Mouse (Mus musculus): ENCODE measurements around the gene Gm20388. TPM values are rescaled to one million over a fixed set of nuclear protein-coding genes. Genes with fewer than 3 reads are reported as not detected.

The Gm20388 gene
- polyA plus RNA-seq, 1 experiment from 2014 or later = 12.4 TPM

DNA sequence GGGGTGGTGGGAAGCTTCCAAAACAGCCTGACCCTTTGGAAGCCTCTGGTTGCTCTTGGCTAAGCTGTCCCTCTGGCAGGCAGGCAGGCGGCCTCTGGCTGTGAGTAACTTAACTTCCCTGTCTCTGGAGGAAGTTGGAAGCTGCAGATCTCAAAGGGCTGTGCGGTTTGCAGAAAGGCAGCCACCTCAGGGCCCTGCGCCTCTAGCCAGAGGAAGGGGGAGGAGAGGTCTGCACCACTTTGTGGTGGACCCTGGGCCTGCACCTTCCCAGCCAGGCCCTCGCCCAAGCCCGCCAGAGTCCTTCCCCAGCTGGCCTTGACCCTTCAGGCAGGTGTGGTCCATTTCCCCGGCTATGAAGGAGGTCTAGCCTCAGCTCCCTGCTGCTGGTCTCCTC lies 628.7 kb downstream of the Gm20388 start:
- H3K4me3 ChIP-seq (ENCODE audit: low read length) = no peak overlapping the region; the same call in 1 of the 2 replicates
- H3K27me3 ChIP-seq (replicated peaks; ENCODE audit: control insufficient read depth, insufficient read depth, low read length) = no peaks in the 10 kb centered on the region
- H3K27ac ChIP-seq (ENCODE audit: low read depth, low read length) = peak overlapping the region; percentile 94
- no peaks in the 10 kb centered on the region for H3K9me3 ChIP-seq (ENCODE audit: control insufficient read depth, low read length)
- WGBS = 21% methylated on average over 6 of the region's 6 CpGs
- H3K4me2 ChIP-seq (ENCODE audit: low read length) = peak overlapping the region; percentile 97
- ATAC-seq = no peak
- H3K36me3 ChIP-seq (ENCODE audit: control insufficient read depth, insufficient read depth, low read length) = no peaks in the 10 kb centered on the region
- H3K4me1 ChIP-seq (ENCODE audit: control insufficient read depth, insufficient read depth, low read depth, low read length) = peaks cover 68% of the 10 kb centered on the region
- peak overlapping the region; percentile 15 for H3K9ac ChIP-seq (ENCODE audit: low read depth, low read length)

DNA sequence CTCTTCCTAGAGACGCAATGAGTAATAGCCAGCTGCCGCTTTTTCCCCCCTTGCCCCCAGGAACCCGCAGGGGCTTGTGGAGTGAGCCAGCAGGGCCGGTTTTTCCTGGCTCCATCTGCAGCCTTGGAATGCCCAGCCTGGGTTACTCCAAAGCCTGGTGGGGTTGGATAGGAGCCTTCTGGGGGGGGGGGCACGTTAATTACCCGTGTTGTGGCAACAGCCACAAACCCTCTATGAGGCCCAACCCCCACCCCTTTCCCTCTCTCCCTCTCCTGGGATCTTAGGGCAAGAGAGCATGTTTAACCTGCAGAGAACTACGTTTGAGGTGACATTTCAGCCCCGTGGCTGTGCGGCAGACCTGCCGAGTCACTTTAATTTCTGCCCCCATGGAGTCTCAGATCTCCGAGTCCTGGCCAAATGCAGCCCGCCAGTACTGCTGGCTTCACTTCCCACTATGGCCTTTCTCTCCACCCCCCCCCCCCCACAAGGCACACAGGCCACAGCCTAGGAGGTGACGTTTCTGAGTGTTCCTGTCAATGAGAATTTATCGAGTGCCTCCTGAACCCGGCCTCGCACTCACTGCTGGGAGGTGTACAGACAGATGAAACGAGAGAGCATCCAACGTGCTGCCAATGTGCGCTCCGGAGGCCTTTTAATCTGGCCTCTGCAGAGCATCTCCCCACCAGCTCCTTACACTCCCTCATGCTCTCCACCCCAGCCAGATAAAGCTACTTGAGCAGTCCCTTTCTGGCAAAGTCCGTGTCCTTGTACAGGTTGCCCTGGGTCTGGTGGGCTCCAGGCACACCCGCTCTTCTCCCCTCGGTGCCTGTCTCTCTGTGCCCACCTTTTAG lies 629.4 kb downstream of the Gm20388 start:
- ATAC-seq = no peak
- Histone ChIP-seq H3K27me3 (replicated peaks; ENCODE audit: control insufficient read depth, insufficient read depth, low read length) (no peaks in the 10 kb centered on the region), H3K9me3 (ENCODE audit: control insufficient read depth, low read length) (no peaks in the 10 kb centered on the region), H3K4me3 (ENCODE audit: low read length) (no peak overlapping the region), H3K36me3 (ENCODE audit: control insufficient read depth, insufficient read depth, low read length) (no peaks in the 10 kb centered on the region), H3K9ac (ENCODE audit: low read depth, low read length) (peak overlapping the region; percentile 38), H3K4me2 (ENCODE audit: low read length) (peak overlapping the region; percentile 97), H3K27ac (ENCODE audit: low read depth, low read length) (peak overlapping the region; percentile 94), H3K4me1 (ENCODE audit: control insufficient read depth, insufficient read depth, low read depth, low read length) (peaks cover 64% of the 10 kb centered on the region)
- WGBS = 24% methylated on average over 23 of the region's 23 CpGs

DNA sequence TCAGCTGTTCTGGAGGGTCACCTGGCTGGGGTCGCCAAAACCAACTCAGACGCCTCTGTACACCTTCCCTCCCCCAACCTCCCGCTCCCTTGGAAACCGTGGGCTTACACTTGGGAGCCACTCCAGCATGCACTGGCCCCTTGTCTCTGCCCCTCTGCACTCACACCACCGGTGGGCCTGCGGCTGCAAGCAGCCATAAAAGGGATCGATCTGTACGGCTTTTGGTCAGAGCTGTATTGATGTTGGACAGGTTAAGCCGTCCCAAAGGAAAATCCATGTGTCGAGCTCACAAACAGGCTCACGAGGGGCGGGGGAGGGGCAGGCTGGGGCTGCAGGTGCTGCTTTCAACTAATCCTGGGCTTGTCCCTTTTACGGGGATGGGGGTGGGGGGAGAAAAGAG lies 632.4 kb downstream of the Gm20388 start:
- Histone ChIP-seq H3K4me2 (ENCODE audit: low read length) (no peak overlapping the region), H3K4me1 (ENCODE audit: control insufficient read depth, insufficient read depth, low read depth, low read length) (peaks cover 47% of the 10 kb centered on the region)
- WGBS = 16% methylated on average over 13 of the region's 13 CpGs

DNA sequence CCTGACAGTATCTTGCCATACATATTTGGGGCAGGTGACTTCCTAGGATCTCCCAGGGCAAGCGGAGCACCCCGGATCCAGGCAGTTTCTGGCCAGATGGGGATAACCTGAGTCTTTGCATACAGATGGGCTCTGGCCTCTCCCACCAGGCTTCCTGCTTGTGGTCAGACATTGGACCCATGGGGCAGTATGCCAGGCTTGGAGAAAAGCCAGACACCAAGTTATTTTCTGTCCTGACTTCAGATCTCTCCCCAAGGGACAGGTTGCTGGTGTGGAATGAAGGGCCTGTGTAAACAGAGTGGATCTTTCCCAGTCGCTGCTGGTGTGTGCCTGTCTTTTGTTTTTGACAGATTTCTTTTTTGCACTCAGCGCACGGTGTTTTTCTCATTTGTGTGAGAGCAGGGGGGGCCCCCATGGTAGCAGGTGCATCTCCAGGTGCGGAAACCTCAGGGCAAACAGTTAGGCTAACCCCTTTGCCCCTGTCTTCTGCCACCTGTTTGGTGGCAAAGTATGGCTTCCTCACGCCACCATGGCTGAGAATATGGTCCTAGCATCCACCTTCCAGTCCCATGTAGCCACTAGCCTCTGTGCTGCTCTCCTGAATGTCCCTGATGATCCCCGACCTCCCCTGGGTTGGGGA lies 632.9 kb downstream of the Gm20388 start:
- Histone ChIP-seq H3K9ac (ENCODE audit: low read depth, low read length) (no peak overlapping the region; the same call in 1 of the 2 replicates), H3K27ac (ENCODE audit: low read depth, low read length) (no peak overlapping the region), H3K27me3 (replicated peaks; ENCODE audit: control insufficient read depth, insufficient read depth, low read length) (no peaks in the 10 kb centered on the region), H3K4me1 (ENCODE audit: control insufficient read depth, insufficient read depth, low read depth, low read length) (peaks cover 47% of the 10 kb centered on the region), H3K9me3 (ENCODE audit: control insufficient read depth, low read length) (no peaks in the 10 kb centered on the region), H3K4me2 (ENCODE audit: low read length) (no peak overlapping the region), H3K36me3 (ENCODE audit: control insufficient read depth, insufficient read depth, low read length) (no peaks in the 10 kb centered on the region), H3K4me3 (ENCODE audit: low read length) (no peak overlapping the region)
- WGBS = 55% methylated on average over 8 of the region's 8 CpGs
- ATAC-seq = no peak

More for the DNA sequence above, 632.4 kb downstream of the Gm20388 start:
- ATAC-seq = no peak
- no peaks in the 10 kb centered on the region for H3K9me3 ChIP-seq (ENCODE audit: control insufficient read depth, low read length)
- peak overlapping the region; percentile 38 for H3K9ac ChIP-seq (ENCODE audit: low read depth, low read length)
- no peak overlapping the region for H3K4me3 ChIP-seq (ENCODE audit: low read length)
- no peaks in the 10 kb centered on the region for H3K27me3 ChIP-seq (replicated peaks; ENCODE audit: control insufficient read depth, insufficient read depth, low read length)
- H3K27ac ChIP-seq (ENCODE audit: low read depth, low read length) = no peak overlapping the region
- H3K36me3 ChIP-seq (ENCODE audit: control insufficient read depth, insufficient read depth, low read length) = no peaks in the 10 kb centered on the region

DNA sequence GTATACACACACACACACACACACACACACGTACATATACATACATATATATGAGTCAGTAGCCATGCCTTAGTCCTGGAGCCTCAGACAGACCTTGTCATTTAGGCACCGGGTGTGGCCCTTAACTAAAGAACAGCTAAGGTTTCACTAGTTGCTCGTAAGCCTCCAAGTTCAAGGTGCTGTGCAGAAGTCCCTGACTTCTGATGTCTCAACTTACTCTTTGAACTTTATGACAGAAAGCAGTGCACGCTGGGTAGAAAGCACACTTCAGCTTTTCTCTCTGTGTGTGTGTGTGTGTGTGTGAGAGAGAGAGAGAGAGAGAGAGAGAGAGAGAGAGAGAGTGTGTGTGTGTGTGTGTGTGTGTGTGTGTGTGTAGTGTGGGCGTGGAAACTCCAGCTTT lies 633.5 kb downstream of the Gm20388 start:
- no peak overlapping the region for H3K9ac ChIP-seq (ENCODE audit: low read depth, low read length)
- no peak overlapping the region for H3K4me3 ChIP-seq (ENCODE audit: low read length)
- H3K36me3 ChIP-seq (ENCODE audit: control insufficient read depth, insufficient read depth, low read length) = no peaks in the 10 kb centered on the region
- H3K4me2 ChIP-seq (ENCODE audit: low read length) = no peak overlapping the region
- WGBS = 88% methylated on average over 5 of the region's 5 CpGs
- H3K27ac ChIP-seq (ENCODE audit: low read depth, low read length) = no peak overlapping the region
- H3K4me1 ChIP-seq (ENCODE audit: control insufficient read depth, insufficient read depth, low read depth, low read length) = peaks cover 47% of the 10 kb centered on the region
- H3K9me3 ChIP-seq (ENCODE audit: control insufficient read depth, low read length) = no peaks in the 10 kb centered on the region
- no peak for ATAC-seq
- no peaks in the 10 kb centered on the region for H3K27me3 ChIP-seq (replicated peaks; ENCODE audit: control insufficient read depth, insufficient read depth, low read length)

DNA sequence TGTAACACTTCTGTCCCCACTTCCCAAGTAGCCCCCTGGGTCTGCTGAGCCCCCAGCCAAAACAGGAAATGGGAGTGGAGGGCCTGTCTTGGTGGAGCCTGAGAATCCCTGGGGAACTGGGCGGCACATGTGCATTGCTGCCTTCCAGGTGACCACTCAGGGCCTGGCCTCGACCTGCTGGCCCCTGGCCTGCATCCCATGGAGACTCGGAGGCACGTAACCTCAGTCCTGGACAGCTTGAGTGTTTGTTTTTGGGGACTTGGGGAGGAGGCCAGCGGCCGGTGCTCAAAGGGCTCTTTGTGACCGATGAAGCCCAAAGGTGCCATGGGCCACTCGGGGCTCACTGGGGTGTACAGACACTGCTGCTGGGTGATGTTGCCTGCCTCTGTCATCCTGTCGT lies 636.9 kb downstream of the Gm20388 start:
- H3K27me3 ChIP-seq (replicated peaks; ENCODE audit: control insufficient read depth, insufficient read depth, low read length) = no peaks in the 10 kb centered on the region
- H3K36me3 ChIP-seq (ENCODE audit: control insufficient read depth, insufficient read depth, low read length) = no peaks in the 10 kb centered on the region
- ATAC-seq = no peak
- H3K4me1 ChIP-seq (ENCODE audit: control insufficient read depth, insufficient read depth, low read depth, low read length) = peaks cover 63% of the 10 kb centered on the region
- 68% methylated on average over 9 of the region's 9 CpGs for WGBS
- H3K9me3 ChIP-seq (ENCODE audit: control insufficient read depth, low read length) = no peaks in the 10 kb centered on the region
- no peak overlapping the region for H3K4me3 ChIP-seq (ENCODE audit: low read length)
- H3K9ac ChIP-seq (ENCODE audit: low read depth, low read length) = no peak overlapping the region
- no peak overlapping the region for H3K27ac ChIP-seq (ENCODE audit: low read depth, low read length)
- H3K4me2 ChIP-seq (ENCODE audit: low read length) = no peak overlapping the region

DNA sequence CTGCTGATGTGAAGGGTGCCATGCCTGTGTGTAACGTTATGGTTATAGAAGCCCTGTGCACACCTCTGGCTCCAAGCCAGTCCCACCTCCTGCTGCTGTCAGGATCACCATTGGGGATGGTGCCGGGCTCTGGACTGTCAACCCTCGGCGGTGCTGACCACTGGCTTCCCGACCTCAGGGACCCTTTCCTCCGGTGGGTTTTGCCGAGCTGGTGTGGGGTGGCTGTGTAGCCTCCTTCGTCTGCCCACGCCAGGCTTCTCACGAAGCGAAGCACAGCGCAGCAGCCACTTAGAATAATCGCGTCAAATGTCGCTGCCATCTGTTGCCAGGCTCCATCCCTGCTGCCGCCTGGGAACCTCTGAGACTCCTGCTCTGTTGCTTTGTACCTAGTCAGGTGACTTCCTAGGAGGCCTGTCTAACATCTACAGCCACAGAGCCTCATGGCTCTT lies 637.7 kb downstream of the Gm20388 start:
- peak overlapping the region; percentile 19 for H3K27ac ChIP-seq (ENCODE audit: low read depth, low read length)
- no peak for ATAC-seq
- H3K4me1 ChIP-seq (ENCODE audit: control insufficient read depth, insufficient read depth, low read depth, low read length) = peaks cover 61% of the 10 kb centered on the region
- H3K27me3 ChIP-seq (replicated peaks; ENCODE audit: control insufficient read depth, insufficient read depth, low read length) = no peaks in the 10 kb centered on the region
- no peak overlapping the region for H3K4me3 ChIP-seq (ENCODE audit: low read length)
- no peaks in the 10 kb centered on the region for H3K36me3 ChIP-seq (ENCODE audit: control insufficient read depth, insufficient read depth, low read length)
- H3K9ac ChIP-seq (ENCODE audit: low read depth, low read length) = peak overlapping the region; percentile 3; the same call in 1 of the 2 replicates
- H3K9me3 ChIP-seq (ENCODE audit: control insufficient read depth, low read length) = no peaks in the 10 kb centered on the region
- 19% methylated on average over 16 of the region's 16 CpGs for WGBS
- peak overlapping the region; percentile 9; the same call in 1 of the 2 replicates for H3K4me2 ChIP-seq (ENCODE audit: low read length)

DNA sequence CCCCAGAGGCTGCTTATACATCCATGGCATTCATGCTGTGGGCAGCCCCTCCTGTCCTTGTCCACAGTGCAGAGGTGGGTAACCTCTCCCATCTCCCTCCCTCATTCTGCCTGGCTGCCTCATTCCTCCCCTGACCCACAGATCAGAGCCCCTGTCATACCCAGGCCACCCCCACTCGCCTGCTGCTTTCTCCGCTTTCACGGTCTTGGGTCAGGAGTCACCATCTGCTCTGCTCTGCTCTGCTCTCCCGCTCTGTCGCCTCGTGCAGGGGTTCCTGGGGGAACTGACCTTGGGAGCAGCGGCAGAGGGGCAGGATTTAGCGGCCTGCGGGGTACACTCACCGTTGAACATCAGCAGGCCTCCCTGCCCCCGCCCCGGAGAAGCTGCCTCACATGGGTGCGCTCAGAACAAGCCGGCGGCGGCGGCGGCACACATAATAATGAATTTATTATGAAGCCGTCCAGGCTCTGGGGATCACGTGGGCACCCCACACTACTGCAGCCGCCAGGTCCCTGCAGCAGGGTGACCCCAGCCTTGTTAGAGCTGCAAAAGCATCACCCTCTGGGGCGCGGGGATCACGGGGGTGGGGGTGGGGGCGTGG lies 638.8 kb downstream of the Gm20388 start:
- peak; percentile 22 for ATAC-seq
- Histone ChIP-seq H3K4me3 (ENCODE audit: low read length) (0 out of 2 replicates have a peak overlapping the region, but pooled peaks have one; percentile 13), H3K9ac (ENCODE audit: low read depth, low read length) (peak overlapping the region; percentile 52), H3K27me3 (replicated peaks; ENCODE audit: control insufficient read depth, insufficient read depth, low read length) (no peaks in the 10 kb centered on the region), H3K4me2 (ENCODE audit: low read length) (peak overlapping the region; percentile 47), H3K9me3 (ENCODE audit: control insufficient read depth, low read length) (no peaks in the 10 kb centered on the region), H3K36me3 (ENCODE audit: control insufficient read depth, insufficient read depth, low read length) (no peaks in the 10 kb centered on the region), H3K27ac (ENCODE audit: low read depth, low read length) (peak overlapping the region; percentile 77), H3K4me1 (ENCODE audit: control insufficient read depth, insufficient read depth, low read depth, low read length) (peaks cover 59% of the 10 kb centered on the region)
- WGBS = 13% methylated on average over 22 of the region's 25 CpGs

DNA sequence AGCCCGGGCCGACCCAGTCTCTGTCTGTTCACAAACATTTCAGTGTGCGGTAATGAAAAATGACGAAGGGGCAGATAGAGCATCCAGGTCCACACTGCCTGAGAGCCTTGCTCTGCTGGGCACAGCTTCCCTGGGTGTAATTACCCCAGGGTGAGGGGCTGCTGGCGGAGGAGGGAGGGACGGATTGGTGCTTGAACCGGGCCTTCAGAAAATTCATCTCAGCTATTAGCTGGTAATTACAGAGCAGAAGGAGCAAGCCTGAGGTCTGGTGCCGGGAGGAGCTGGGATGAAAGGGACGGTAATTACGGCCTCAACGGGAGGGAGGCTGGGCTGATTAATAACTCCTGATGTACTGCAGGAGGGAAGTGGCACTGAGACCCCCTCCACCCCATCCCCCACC lies 639.3 kb downstream of the Gm20388 start:
- H3K4me2 ChIP-seq (ENCODE audit: low read length) = peak overlapping the region; percentile 47
- peaks cover 59% of the 10 kb centered on the region for H3K4me1 ChIP-seq (ENCODE audit: control insufficient read depth, insufficient read depth, low read depth, low read length)
- H3K27ac ChIP-seq (ENCODE audit: low read depth, low read length) = peak overlapping the region; percentile 77
- H3K4me3 ChIP-seq (ENCODE audit: low read length) = 0 out of 2 replicates have a peak overlapping the region, but pooled peaks have one; percentile 13
- H3K27me3 ChIP-seq (replicated peaks; ENCODE audit: control insufficient read depth, insufficient read depth, low read length) = no peaks in the 10 kb centered on the region
- peak overlapping the region; percentile 52 for H3K9ac ChIP-seq (ENCODE audit: low read depth, low read length)
- peak; percentile 22 for ATAC-seq
- 11% methylated on average over 11 of the region's 11 CpGs for WGBS
- H3K9me3 ChIP-seq (ENCODE audit: control insufficient read depth, low read length) = no peaks in the 10 kb centered on the region
- no peaks in the 10 kb centered on the region for H3K36me3 ChIP-seq (ENCODE audit: control insufficient read depth, insufficient read depth, low read length)
